Mouse (Mus musculus) lung, postnatal 0 days (tissue): ENCODE data around the gene Caprin2. TPM values are rescaled to one million over a fixed set of nuclear protein-coding genes. Genes with fewer than 3 reads are reported as not detected.
A peak's percentile ranks its signal among the peaks of the same experiment; 100 is the strongest.
"Not testable (repeated sequence)": the region's sequence is repeated elsewhere in the genome, so short reads cannot be mapped to it uniquely, and the experiment has no call there.

Experiments
- ATAC-seq: fragments of 200-750 bp; cut with Nextera tagmentation; 2 replicates; pipeline ENCODE4 v1.8.0; 2017; ENCODE audit warnings: moderate library complexity
- DNase-seq: peaks from one replicate; pipeline ENCODE4 v3.0.0-alpha.2; 2016; ENCODE audit warnings: low spot score
- H3K27ac ChIP-seq: fragments of 300-500 bp; sonication (generic); 2 replicates; pipeline ENCODE4 v1.5.1; 2014; ENCODE audit warnings: antibody characterized with exemption, mild to moderate bottlenecking, low read length, mixed read lengths
- H3K27me3 ChIP-seq: fragments of 300-500 bp; sonication (generic); replicated peaks from 2 replicates; pipeline ENCODE4 v1.6.1; 2014; ENCODE audit warnings: low read length, mixed read lengths; ENCODE audit not compliant: insufficient read depth
- H3K36me3 ChIP-seq: fragments of 300-500 bp; sonication (generic); 2 replicates; pipeline ENCODE4 v1.6.1; 2014; ENCODE audit warnings: low read length, mixed read lengths; ENCODE audit not compliant: insufficient read depth
- H3K4me1 ChIP-seq: fragments of 300-500 bp; sonication (generic); 2 replicates; pipeline ENCODE4 v1.6.1; 2014; ENCODE audit warnings: antibody characterized with exemption, low read depth, low read length, mixed read lengths; ENCODE audit not compliant: insufficient read depth
- H3K4me2 ChIP-seq: fragments of 300-500 bp; sonication (generic); replicated peaks from 2 replicates; pipeline ENCODE4 v1.6.1; 2014; ENCODE audit warnings: low read depth, mild to moderate bottlenecking, low read length, moderate library complexity, mixed read lengths
- H3K4me3 ChIP-seq: fragments of 300-500 bp; sonication (generic); 2 replicates; pipeline ENCODE4 v1.5.1; 2014; ENCODE audit warnings: low read depth, low read length
- H3K9ac ChIP-seq: fragments of 300-500 bp; sonication (generic); replicated peaks from 2 replicates; pipeline ENCODE4 v1.6.1; 2014; ENCODE audit warnings: low read depth, mild to moderate bottlenecking
- H3K9me3 ChIP-seq: fragments of 300-500 bp; sonication (generic); 2 replicates; pipeline ENCODE4 v1.6.1; 2016; ENCODE audit warnings: low read length, mixed read lengths
- CTCF ChIP-seq: IDR thresholded peaks from 2 replicates; pipeline ENCODE4 v1.5.1; 2016; ENCODE audit warnings: antibody characterized with exemption, mild to moderate bottlenecking
- EP300 ChIP-seq: IDR thresholded peaks from 2 replicates; pipeline ENCODE4 v1.6.1; 2016; ENCODE audit warnings: antibody characterized with exemption, mild to moderate bottlenecking, control low read depth
- WGBS: fragments of 180-500 bp; shearing (Covaris S2); extraction: QIAGEN DNeasy Blood & Tissue Kit; methylation state at CpG from one replicate; pipeline ENCODE4 v1.1.7; 2014; 5-methylcytosine and 5-hydroxymethylcytosine counted together
- polyA plus RNA-seq: library from polyadenylated mRNA; unstranded; fragments of >200 nt; fragmentation: Nextera tagmentation; extraction: Ambion mirVana; gene quantifications from 2 replicates; pipeline ENCODE4 v1.2.1, GENCODE M21; 2015

Caprin2 gene
- polyA plus RNA-seq, 1 experiment from 2014 or later = 3.8 TPM

DNA sequence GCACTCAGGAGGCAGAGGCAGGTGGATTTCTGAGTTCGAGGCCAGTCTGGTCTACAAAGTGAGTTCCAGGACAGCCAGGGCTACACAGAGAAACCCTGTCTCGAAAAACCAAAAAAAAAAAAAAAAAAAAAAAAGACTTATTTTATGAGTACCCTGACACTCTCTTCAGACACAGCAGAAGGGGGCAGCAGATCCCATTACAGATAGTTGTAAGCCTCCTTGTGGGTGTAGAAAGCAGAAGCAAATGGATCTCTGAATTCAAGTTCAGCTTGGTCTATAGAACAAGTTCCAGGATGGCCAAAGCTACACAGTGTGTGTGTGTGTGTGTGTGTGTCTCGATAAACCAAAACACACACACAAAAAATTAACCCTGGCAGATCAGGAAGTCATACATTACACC is 44.3 kb upstream of the Caprin2 start:
- peak; percentile 42 for DNase-seq
- not testable (repeated sequence) for H3K27ac ChIP-seq, H3K4me2 ChIP-seq, H3K9me3 ChIP-seq, H3K4me3 ChIP-seq, H3K9ac ChIP-seq, H3K27me3 ChIP-seq, ATAC-seq, H3K4me1 ChIP-seq, H3K36me3 ChIP-seq
- peak; percentile 48 for TF ChIP-seq CTCF
- WGBS = 80% methylated on average over 2 of the region's 3 CpGs

DNA sequence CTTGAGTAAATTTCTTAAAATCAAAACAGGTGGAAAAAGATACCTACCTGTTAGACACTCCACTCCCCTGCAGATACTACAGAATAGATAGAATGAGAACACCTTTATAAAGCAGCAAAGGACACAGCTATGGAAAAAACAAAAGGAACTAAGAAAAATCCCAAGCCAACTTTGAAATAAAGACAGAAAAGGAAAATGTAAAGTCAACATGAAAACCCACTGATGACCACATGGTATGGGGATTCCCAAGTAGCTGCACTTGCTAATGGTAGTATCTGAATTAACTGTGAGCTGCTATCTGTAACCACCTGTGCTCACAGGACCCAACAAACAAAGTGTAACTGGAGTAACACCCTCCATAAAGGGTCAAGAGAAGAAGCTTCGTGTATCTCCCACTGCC is 41.7 kb upstream of the Caprin2 start:
- ATAC-seq = no peak
- no peak for TF ChIP-seq CTCF
- TF ChIP-seq EP300 = no peak

DNA sequence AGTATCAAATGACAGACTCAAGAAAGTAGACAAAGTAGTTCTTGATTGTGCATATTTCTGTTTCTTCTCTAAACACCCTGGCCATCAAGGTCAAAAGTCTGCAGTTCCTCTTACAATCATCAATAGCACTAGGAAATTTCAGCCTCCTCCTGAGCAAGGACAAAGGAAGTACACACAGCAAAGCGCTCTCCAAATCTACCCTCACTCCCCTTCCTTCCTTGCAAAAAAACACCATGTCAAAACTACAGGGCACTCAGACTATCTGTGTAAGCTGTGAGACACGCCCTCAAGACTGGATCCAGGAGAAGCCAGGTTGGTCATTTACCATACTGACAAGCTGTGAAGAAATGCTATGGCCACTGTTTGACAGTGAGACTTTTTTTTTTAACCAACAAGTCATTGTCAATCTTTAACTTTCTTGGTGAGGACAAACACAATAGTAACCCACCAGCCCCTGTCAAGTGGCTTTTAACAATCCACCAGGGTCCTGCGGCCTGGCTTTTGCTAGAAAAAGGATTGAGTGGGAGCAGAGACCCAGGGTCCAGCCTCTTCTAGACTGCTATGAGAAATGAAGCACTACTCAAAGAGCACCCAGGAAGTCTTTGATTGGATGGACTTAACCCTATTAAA is 39.0 kb upstream of the Caprin2 start:
- H3K27me3 ChIP-seq = no peaks in the 10 kb centered on the region
- no peak overlapping the region for H3K4me3 ChIP-seq
- H3K9me3 ChIP-seq = no peaks in the 10 kb centered on the region
- H3K4me2 ChIP-seq = no peak overlapping the region
- TF ChIP-seq CTCF (no peak), EP300 (no peak)
- H3K27ac ChIP-seq = no peak overlapping the region
- no peak for ATAC-seq
- WGBS = 37% methylated on average over 3 of the region's 3 CpGs
- DNase-seq = peak; percentile 21
- H3K4me1 ChIP-seq = no peaks in the 10 kb centered on the region
- no peak overlapping the region for H3K9ac ChIP-seq
- H3K36me3 ChIP-seq = peaks cover 10% of the 10 kb centered on the region; the same call in 1 of the 2 replicates

More for the DNA sequence above, 41.7 kb upstream of the Caprin2 start:
- no peak overlapping the region for H3K4me2 ChIP-seq
- H3K4me1 ChIP-seq = no peaks in the 10 kb centered on the region
- H3K27me3 ChIP-seq = no peaks in the 10 kb centered on the region
- no peak overlapping the region for H3K27ac ChIP-seq
- WGBS = 44% methylated on average over 1 of the region's 1 CpGs
- H3K36me3 ChIP-seq = no peaks in the 10 kb centered on the region
- H3K9me3 ChIP-seq = no peaks in the 10 kb centered on the region
- H3K4me3 ChIP-seq = no peak overlapping the region
- no peak overlapping the region for H3K9ac ChIP-seq
- DNase-seq = no peak

DNA sequence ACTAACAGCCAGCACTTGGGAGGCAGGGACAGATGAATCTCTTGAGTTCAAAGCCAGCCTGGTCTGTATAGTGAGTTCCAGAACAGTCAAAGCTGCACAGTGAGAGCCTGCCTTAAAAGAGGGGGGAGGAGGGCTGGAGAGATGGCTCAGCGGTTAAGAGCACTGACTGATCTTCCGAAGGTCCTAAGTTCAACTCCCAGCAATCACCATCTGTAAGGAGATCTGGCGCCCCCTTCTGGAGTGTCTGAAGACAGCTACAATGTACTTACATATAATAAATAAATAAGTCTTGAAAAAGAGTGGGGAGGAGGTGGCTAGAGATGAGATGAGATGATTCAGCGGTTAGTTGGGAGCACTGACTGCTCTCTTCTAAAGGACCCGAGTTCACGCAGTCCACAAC is 35.2 kb upstream of the Caprin2 start:
- WGBS = 81% methylated on average over 6 of the region's 6 CpGs
- Histone ChIP-seq H3K36me3 (peaks cover 23% of the 10 kb centered on the region), H3K4me1 (no peaks in the 10 kb centered on the region), H3K4me3 (no peak overlapping the region), H3K9ac (no peak overlapping the region), H3K27me3 (no peaks in the 10 kb centered on the region), H3K4me2 (no peak overlapping the region), H3K9me3 (no peaks in the 10 kb centered on the region), H3K27ac (no peak overlapping the region)
- ATAC-seq (no peak), DNase-seq (no peak)
- TF ChIP-seq CTCF = peak; percentile 34
- no peak for TF ChIP-seq EP300

DNA sequence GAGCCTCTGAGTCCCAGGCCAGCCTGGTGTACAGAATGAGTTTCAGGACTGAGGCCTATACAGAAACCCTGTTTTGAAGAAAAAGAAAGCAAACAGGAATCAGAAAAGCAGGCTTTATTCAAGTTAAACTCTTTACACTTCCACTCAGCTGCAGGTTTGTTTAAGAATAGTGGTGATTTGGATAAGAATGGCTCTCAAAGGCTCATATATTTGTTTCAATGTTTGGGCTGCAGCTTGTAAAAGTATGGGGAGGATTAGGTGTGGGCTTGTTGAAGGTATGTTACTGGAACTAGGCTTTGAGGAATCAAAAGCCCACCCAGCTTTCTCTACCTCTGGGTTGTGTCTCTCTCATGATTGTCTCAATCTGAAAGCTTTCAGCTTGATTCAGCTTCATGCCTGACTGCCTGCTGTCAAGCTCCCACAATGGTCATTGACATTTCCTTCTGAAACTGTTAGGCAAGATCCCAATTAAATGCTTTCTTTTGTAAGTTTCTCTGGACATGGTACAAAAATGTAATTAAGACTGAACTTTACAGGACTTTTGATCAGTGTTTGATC is 22.9 kb upstream of the Caprin2 start:
- no peaks in the 10 kb centered on the region for H3K27me3 ChIP-seq
- no peak overlapping the region for H3K9ac ChIP-seq
- TF ChIP-seq EP300 (no peak), CTCF (no peak)
- no peaks in the 10 kb centered on the region for H3K9me3 ChIP-seq
- no peaks in the 10 kb centered on the region for H3K4me1 ChIP-seq
- H3K27ac ChIP-seq = no peak overlapping the region
- DNase-seq = no peak
- no peak overlapping the region for H3K4me2 ChIP-seq
- H3K4me3 ChIP-seq = no peak overlapping the region
- peaks cover 3% of the 10 kb centered on the region; the same call in 1 of the 2 replicates for H3K36me3 ChIP-seq
- no peak for ATAC-seq

DNA sequence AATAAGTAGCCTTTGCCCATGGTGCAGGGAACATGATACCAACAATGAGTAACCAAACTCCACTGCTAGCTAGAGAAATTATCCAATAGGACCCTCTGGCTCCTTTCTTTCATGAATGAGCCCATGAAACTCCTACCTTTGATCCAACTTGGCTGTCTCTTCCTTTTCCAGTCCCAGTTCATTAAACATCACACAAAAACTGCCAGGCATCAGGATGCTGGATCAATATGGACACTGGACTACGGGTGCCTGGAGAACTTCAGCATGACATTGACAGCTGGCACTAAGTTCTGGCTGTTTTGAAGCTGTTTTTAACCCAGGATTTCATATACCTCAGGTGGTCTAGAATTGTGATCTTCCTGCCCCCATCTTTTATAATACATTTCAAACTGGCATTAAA is 21.6 kb upstream of the Caprin2 start:
- H3K27ac ChIP-seq = no peak overlapping the region
- TF ChIP-seq CTCF = no peak
- TF ChIP-seq EP300 = no peak
- H3K4me3 ChIP-seq = no peak overlapping the region
- DNase-seq (no peak), ATAC-seq (no peak)
- 76% methylated on average over 1 of the region's 1 CpGs for WGBS
- no peaks in the 10 kb centered on the region for H3K27me3 ChIP-seq
- H3K9ac ChIP-seq = no peak overlapping the region
- no peaks in the 10 kb centered on the region for H3K9me3 ChIP-seq
- H3K4me1 ChIP-seq = no peaks in the 10 kb centered on the region
- H3K36me3 ChIP-seq = peaks cover 3% of the 10 kb centered on the region; the same call in 1 of the 2 replicates
- H3K4me2 ChIP-seq = no peak overlapping the region
